Mouse (Mus musculus) myocyte (in vitro differentiated cells): ENCODE measurements around the gene Hras. TPM values are rescaled to one million over a fixed set of nuclear protein-coding genes. Genes with fewer than 3 reads are reported as not detected.

ENCODE experiments used
- H3K27me3 ChIP-seq: one replicate; pipeline ENCODE4 v1.6.1; 2011; ENCODE audit not compliant: control insufficient read depth, insufficient read depth, insufficient read length
- H3K36me3 ChIP-seq: one replicate; pipeline ENCODE4 v1.6.1; 2011; ENCODE audit not compliant: control insufficient read depth, insufficient read depth
- H3K4me2 ChIP-seq: one replicate; pipeline ENCODE4 v1.6.1; 2011; ENCODE audit warnings: low read depth, control low read depth
- H3K4me3 ChIP-seq: one replicate; pipeline ENCODE4 v1.5.1; 2011; ENCODE audit warnings: mild to moderate bottlenecking, control low read depth, moderate library complexity
- H3K79me2 ChIP-seq: one replicate; pipeline ENCODE4 v1.6.1; 2011; ENCODE audit not compliant: control insufficient read depth, insufficient read depth
- H3ac ChIP-seq: one replicate; pipeline ENCODE4 v1.6.1; 2011; ENCODE audit not compliant: control insufficient read depth, insufficient read length
- CEBPB ChIP-seq: IDR thresholded peaks from 2 replicates; pipeline ENCODE4 v1.6.1; 2011; ENCODE audit warnings: mild to moderate bottlenecking, moderate library complexity; ENCODE audit not compliant: poor library complexity, insufficient read depth, severe bottlenecking
- E2F4 ChIP-seq: IDR thresholded peaks from one replicate; pipeline ENCODE4 v1.6.1; 2011; ENCODE audit warnings: mild to moderate bottlenecking, control low read depth, moderate library complexity; ENCODE audit not compliant: insufficient read depth
- MAX ChIP-seq: IDR thresholded peaks from one replicate; pipeline ENCODE4 v1.6.1; 2011; ENCODE audit warnings: low read depth, mild to moderate bottlenecking, control low read depth
- MYOD1 ChIP-seq, 3 experiments: IDR thresholded peaks; one replicate each; pipeline ENCODE4 v1.6.1; 2011; ENCODE audit warnings: control low read depth in 2 of 3, low read depth in 2 of 3, mild to moderate bottlenecking in 2 of 3, moderate library complexity in 1 of 3; ENCODE audit not compliant: insufficient read length in 2 of 3, control insufficient read depth in 1 of 3
- MYOG ChIP-seq, 3 experiments: IDR thresholded peaks; one replicate each; pipeline ENCODE4 v1.6.1; 2011; ENCODE audit warnings: control low read depth in 2 of 3, low read depth in 2 of 3, mild to moderate bottlenecking in 2 of 3; ENCODE audit not compliant: insufficient read length in 2 of 3, control insufficient read depth in 1 of 3, insufficient read depth in 1 of 3
- POLR2A ChIP-seq: IDR thresholded peaks from one replicate; pipeline ENCODE4 v1.6.1; 2011; ENCODE audit warnings: low read depth, mild to moderate bottlenecking, control low read depth, moderate library complexity; ENCODE audit not compliant: insufficient read length
- POLR2AphosphoS2 ChIP-seq: IDR thresholded peaks from one replicate; pipeline ENCODE4 v1.6.1; 2011; ENCODE audit warnings: low read depth, control low read depth; ENCODE audit not compliant: insufficient read length
- REST ChIP-seq: IDR thresholded peaks from one replicate; pipeline ENCODE4 v1.6.1; 2011; ENCODE audit warnings: mild to moderate bottlenecking, control low read depth, moderate library complexity; ENCODE audit not compliant: insufficient read depth, insufficient read length
- SRF ChIP-seq: IDR thresholded peaks from one replicate; pipeline ENCODE4 v1.6.1; 2011; ENCODE audit warnings: low read depth; ENCODE audit not compliant: control insufficient read depth, insufficient read length
- TCF12 ChIP-seq: IDR thresholded peaks from one replicate; pipeline ENCODE4 v1.6.1; 2011; ENCODE audit warnings: mild to moderate bottlenecking, control low read depth; ENCODE audit not compliant: poor library complexity, insufficient read depth, severe bottlenecking
- TCF3 ChIP-seq: IDR thresholded peaks from one replicate; pipeline ENCODE4 v1.6.1; 2011; ENCODE audit warnings: low read depth, control low read depth; ENCODE audit not compliant: insufficient read length
- USF1 ChIP-seq: IDR thresholded peaks from one replicate; pipeline ENCODE4 v1.6.1; 2011; ENCODE audit warnings: low read depth, mild to moderate bottlenecking, control low read depth, moderate library complexity
- polyA plus RNA-seq: library from polyadenylated mRNA; unstranded; fragments of >200 nt; fragmentation: generic; extraction: Trizol; gene quantifications from one replicate; pipeline ENCODE4 v1.2.1, GENCODE M21; 2012; ENCODE audit warnings: missing spikeins

Hras gene
- polyA plus RNA-seq, 1 experiment: 215 TPM

DNA sequence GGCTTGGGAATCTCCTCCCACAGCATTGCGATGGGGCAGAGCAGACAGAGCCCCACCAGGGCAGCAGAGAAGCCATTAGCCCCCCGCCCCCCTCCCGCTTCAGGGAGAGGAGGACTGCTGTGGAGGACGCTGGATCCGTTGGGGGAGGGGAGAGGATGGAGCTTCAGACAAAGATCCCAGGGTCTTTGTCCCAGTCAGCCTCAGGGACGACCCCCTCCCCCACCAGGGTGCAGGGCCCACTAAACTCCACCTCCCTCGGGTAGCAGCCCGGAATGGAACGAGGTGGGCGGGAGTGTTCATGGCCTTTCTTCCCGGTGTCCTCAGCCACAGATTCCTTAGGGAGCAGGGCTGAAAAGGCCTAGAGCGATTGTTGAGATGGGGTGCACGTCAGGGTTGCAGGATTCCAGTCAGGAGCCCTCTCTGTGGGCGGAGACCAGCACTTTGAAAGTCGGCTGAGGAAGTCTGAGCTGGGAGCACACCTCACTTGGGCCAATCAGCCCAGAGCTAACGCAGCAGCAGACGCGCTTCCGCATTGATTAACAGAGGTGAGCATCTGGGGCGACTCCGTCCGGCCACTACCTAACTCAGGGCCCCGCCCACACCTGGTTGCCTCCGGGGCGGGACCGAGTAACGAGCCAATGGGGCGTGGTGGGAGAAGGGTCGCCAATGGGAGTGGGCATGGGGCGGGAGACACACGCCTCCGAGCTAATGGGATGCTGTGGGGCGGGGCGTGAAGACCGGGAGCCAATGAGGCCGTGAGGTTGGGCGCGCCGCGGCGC, 21.5 kb upstream of the Hras start, which contains the start of gene Rassf7:
Rassf7 (plus strand) TSS at position 760 of the 779 bp plus-strand sequence.
- Histone ChIP-seq H3K27me3 (peaks cover 33% of the 10 kb centered on the region), H3K36me3 (no peaks in the 10 kb centered on the region), H3K79me2 (peaks cover 9% of the 10 kb centered on the region), H3K4me3 (peak within 1 kb of the TSS; percentile 39), H3ac (peak within 1 kb of the TSS; percentile 14), H3K4me2 (peak within 1 kb of the TSS; percentile 85)
- no peak for TF ChIP-seq USF1
- TF ChIP-seq SRF: no peak
- TF ChIP-seq E2F4: no peak
- no peak for TF ChIP-seq MAX
- TF ChIP-seq TCF3: no peak
- no peak for TF ChIP-seq TCF12
- no peak for TF ChIP-seq REST
- no peak for TF ChIP-seq POLR2A
- TF ChIP-seq MYOD1 (IDR thresholded peaks at IDR 0.05; ENCODE audit: control insufficient read depth in 1 of 3, insufficient read length in 2 of 3, low read depth in 2 of 3): no peak
- TF ChIP-seq CEBPB: no peak
- no peak for TF ChIP-seq POLR2AphosphoS2
- TF ChIP-seq MYOG (IDR thresholded peaks at IDR 0.05; ENCODE audit: control insufficient read depth in 1 of 3, insufficient read depth in 1 of 3, insufficient read length in 2 of 3, low read depth in 2 of 3): no peak

DNA sequence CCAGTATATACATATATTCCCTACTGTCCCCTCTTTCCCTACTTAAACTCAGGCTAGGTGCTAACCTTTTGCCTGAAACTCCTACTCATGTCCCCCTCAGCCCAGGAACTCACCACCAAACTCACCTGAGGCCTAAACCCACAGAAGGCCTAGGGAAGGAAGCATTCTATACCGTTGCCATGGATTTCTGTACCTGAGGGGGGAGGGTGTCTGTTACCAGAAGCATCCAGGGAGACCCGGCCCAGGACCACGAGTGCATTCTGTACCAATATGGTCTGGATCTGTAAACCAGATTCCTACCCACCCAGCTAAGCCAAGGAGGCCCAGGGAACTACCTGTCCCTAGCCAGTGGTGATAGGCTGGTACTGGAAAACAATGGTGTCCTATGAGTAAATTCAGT, 20.5 kb upstream of the Hras start:
- H3K4me2 ChIP-seq: no peak overlapping the region
- peaks cover 43% of the 10 kb centered on the region for H3K27me3 ChIP-seq
- no peak overlapping the region for H3ac ChIP-seq
- no peak overlapping the region for H3K4me3 ChIP-seq
- TF ChIP-seq MYOG (IDR thresholded peaks at IDR 0.05; ENCODE audit: control insufficient read depth in 1 of 3, insufficient read depth in 1 of 3, insufficient read length in 2 of 3, low read depth in 2 of 3) (no peak), TCF12 (no peak), MYOD1 (IDR thresholded peaks at IDR 0.05; ENCODE audit: control insufficient read depth in 1 of 3, insufficient read length in 2 of 3, low read depth in 2 of 3) (no peak), REST (no peak)
- no peaks in the 10 kb centered on the region for H3K36me3 ChIP-seq
- peaks cover 6% of the 10 kb centered on the region for H3K79me2 ChIP-seq

DNA sequence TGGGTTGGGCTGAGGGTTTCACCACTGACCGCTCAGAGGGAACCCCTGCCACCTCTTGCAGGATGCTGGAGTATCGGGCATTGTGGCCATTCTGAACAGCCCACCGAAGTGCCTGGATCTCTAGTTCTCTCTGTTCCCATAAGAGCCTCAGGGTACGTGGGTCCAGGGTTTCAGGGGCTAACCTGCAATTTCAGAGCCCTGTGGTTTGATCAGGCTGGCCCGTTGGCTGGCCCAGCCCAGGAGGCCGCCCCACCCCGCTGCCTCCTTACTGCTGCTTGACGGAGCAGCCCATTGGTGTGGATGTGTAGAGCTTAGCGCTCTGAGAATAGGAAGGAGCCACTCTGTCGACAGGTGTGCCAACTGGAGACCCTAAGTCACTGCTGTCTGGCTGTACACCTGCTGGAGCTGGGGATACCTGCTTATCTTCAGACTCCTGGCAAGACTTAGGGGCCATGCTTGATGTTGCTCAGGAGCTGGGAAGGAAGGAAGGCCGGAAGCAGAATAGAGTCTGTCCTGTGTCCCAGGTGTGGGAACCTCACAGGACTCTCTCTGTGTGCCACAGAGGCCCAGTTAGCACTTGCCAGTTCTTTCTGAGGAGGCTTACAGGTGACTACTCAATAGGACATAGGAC, 19.9 kb upstream of the Hras start, which contains the start of gene Lmntd2:
Lmntd2 (minus strand) TSS at position 476 of the 631 bp plus-strand sequence.
- Histone ChIP-seq H3K4me2 (peak within 1 kb of the TSS; percentile 85), H3K36me3 (no peaks in the 10 kb centered on the region), H3K4me3 (peak within 1 kb of the TSS; percentile 39), H3ac (no peak within 1 kb of the TSS), H3K27me3 (peaks cover 49% of the 10 kb centered on the region), H3K79me2 (peaks cover 6% of the 10 kb centered on the region)
- TF ChIP-seq MYOG (IDR thresholded peaks at IDR 0.05; ENCODE audit: control insufficient read depth in 1 of 3, insufficient read depth in 1 of 3, insufficient read length in 2 of 3, low read depth in 2 of 3): no peak
- no peak for TF ChIP-seq SRF
- no peak for TF ChIP-seq CEBPB
- no peak for TF ChIP-seq REST
- no peak for TF ChIP-seq TCF12
- no peak for TF ChIP-seq POLR2AphosphoS2
- no peak for TF ChIP-seq POLR2A
- no peak for TF ChIP-seq MAX
- no peak for TF ChIP-seq TCF3
- TF ChIP-seq USF1: no peak
- no peak for TF ChIP-seq MYOD1 (IDR thresholded peaks at IDR 0.05; ENCODE audit: control insufficient read depth in 1 of 3, insufficient read length in 2 of 3, low read depth in 2 of 3)
- TF ChIP-seq E2F4: no peak

DNA sequence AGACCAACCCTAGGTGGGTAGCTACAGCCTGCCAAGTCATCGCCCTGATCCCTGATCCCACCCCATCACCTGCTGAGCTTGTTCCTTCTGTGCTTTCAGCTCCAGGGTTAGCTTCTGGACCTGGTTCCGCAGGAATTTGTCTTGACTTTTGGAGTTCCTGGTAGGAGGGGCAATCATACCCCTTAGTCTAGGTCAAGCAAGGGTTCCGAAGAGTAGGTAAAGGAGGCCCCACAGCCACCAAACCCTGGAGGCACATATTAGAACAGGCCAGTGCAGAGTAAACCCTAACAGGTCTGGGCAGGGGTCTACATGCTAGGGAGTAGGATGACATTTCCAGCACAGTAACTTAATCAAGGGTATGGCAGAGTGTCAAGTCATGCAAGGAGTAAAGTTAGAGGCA, 19.3 kb upstream of the Hras start:
- Histone ChIP-seq H3K4me2 (no peak overlapping the region), H3K36me3 (no peaks in the 10 kb centered on the region), H3K27me3 (peaks cover 55% of the 10 kb centered on the region), H3ac (no peak overlapping the region), H3K79me2 (peaks cover 6% of the 10 kb centered on the region), H3K4me3 (no peak overlapping the region)
- no peak for TF ChIP-seq MYOG (IDR thresholded peaks at IDR 0.05; ENCODE audit: control insufficient read depth in 1 of 3, insufficient read depth in 1 of 3, insufficient read length in 2 of 3, low read depth in 2 of 3)
- TF ChIP-seq CEBPB: no peak
- TF ChIP-seq SRF: no peak
- TF ChIP-seq POLR2AphosphoS2: no peak
- no peak for TF ChIP-seq MAX
- no peak for TF ChIP-seq TCF12
- TF ChIP-seq POLR2A: no peak
- TF ChIP-seq MYOD1 (IDR thresholded peaks at IDR 0.05; ENCODE audit: control insufficient read depth in 1 of 3, insufficient read length in 2 of 3, low read depth in 2 of 3): no peak
- TF ChIP-seq E2F4: no peak
- no peak for TF ChIP-seq USF1
- TF ChIP-seq TCF3: no peak
- TF ChIP-seq REST: no peak
